26 mouse cellular contexts compared by ENCODE assay signal in the genomic region with DNA sequence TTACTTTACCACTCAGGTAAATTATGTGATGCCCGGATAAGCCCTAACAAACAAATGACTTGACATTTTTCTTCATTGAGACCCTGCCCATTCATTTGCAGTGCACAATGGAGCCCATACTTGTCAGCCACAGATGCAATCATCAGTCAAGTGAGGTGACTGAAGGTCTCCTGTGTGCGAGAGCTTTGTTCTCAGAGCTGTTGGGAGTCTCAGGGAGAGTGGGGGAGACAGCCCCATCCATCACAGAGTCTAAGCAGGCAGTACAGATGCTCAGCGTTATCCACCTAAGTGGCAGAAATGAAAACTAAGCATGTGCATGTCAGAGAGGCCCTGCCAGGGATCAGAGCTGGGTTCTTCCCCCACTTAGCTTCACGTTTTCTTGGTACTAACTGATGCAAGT.
A peak's percentile ranks its signal among the peaks of the same experiment; 100 is the strongest.
DNase-seq lines count a peak whose midpoint lies in the region; ATAC-seq and TF ChIP-seq lines count a peak whose summit lies in the region.
"Had no signal": no experiment of that assay in that cellular context is flagged by ENCODE, and none has a peak within 500 bp of the region (broad histone marks: within the 10 kb centered on the region; RNA-seq: fewer than 3 reads in every experiment).

No protein-coding gene starts in this region.

- ATAC-seq in heart, embryonic 11.5 days (replicated peaks; ENCODE audit: insufficient number of reproducible peaks, low FRiP score, low TSS enrichment) = 0 out of 2 replicates have a peak, but pooled peaks have one; percentile 35
- peak; percentile 85 for ATAC-seq in hindbrain, embryonic 12.5 days (ENCODE audit: low FRiP score)
- ATAC-seq in neural tube, embryonic 11.5 days (ENCODE audit: insufficient read depth, low FRiP score, low TSS enrichment) = peak; percentile 60
- ATAC-seq: forebrain, embryonic 13.5 days; lung, postnatal 0 days had no signal

- TF ChIP-seq POLR2A in brain, embryonic 14.5 days (IDR thresholded peaks at IDR 0.05; ENCODE audit: borderline replicate concordance, extremely low read depth, insufficient read depth, insufficient read length, poor library complexity, severe bottlenecking) = no peak

- no peaks in the 10 kb centered on the region for H3K36me3 ChIP-seq in heart, embryonic 11.5 days (ENCODE audit: control insufficient read depth, insufficient read depth, low read length)
- H3K36me3 ChIP-seq in hindbrain, embryonic 12.5 days = no peaks in the 10 kb centered on the region
- H3K36me3 ChIP-seq in neural tube, embryonic 11.5 days (ENCODE audit: control insufficient read depth, insufficient read depth, low read length) = no peaks in the 10 kb centered on the region
- H3K36me3 ChIP-seq: heart, embryonic 10.5 days; limb, embryonic 10.5 days; limb, embryonic 15.5 days; liver, embryonic 13.5 days; stomach, embryonic 15.5 days had no signal

- TF ChIP-seq CTCF in brain, embryonic 14.5 days (IDR thresholded peaks at IDR 0.05; ENCODE audit: borderline replicate concordance, extremely low read depth, insufficient read depth, insufficient read length) = no peak

- H3K4me3 ChIP-seq in heart, embryonic 11.5 days (ENCODE audit: low read depth, low read length) = no peak overlapping the region
- H3K4me3 ChIP-seq in hindbrain, embryonic 12.5 days = no peak overlapping the region
- H3K4me3 ChIP-seq in neural tube, embryonic 11.5 days (ENCODE audit: low read depth, low read length) = no peak overlapping the region
- H3K4me3 ChIP-seq: forebrain, embryonic 13.5 days; heart, embryonic 10.5 days; limb, embryonic 10.5 days; limb, embryonic 15.5 days; liver, embryonic 13.5 days; megakaryocyte, embryonic 14.5 days; stomach, embryonic 15.5 days had no signal

- WGBS in heart, embryonic 11.5 days (ENCODE audit: insufficient replicate concordance) = 37% methylated on average over 4 of the region's 4 CpGs
- WGBS in hindbrain, embryonic 12.5 days = 31% methylated on average over 4 of the region's 4 CpGs
- WGBS in neural tube, embryonic 11.5 days = 22% methylated on average over 4 of the region's 4 CpGs

- H3K9me3 ChIP-seq in heart, embryonic 11.5 days (replicated peaks; ENCODE audit: control insufficient read depth, low read length) = no peaks in the 10 kb centered on the region
- no peaks in the 10 kb centered on the region for H3K9me3 ChIP-seq in hindbrain, embryonic 12.5 days (replicated peaks)
- no peaks in the 10 kb centered on the region for H3K9me3 ChIP-seq in neural tube, embryonic 11.5 days (ENCODE audit: control insufficient read depth, low read length)
- H3K9me3 ChIP-seq: forebrain, embryonic 13.5 days; heart, embryonic 10.5 days; limb, embryonic 10.5 days; limb, embryonic 15.5 days; liver, embryonic 13.5 days; megakaryocyte, embryonic 14.5 days; stomach, embryonic 15.5 days had no signal

- no peaks in the 10 kb centered on the region for H3K4me1 ChIP-seq in heart, embryonic 11.5 days (ENCODE audit: control insufficient read depth, insufficient read depth, low read length)
- H3K4me1 ChIP-seq in hindbrain, embryonic 12.5 days = 0 out of 2 replicates have a peak, but pooled peaks cover 3% of the 10 kb centered on the region
- H3K4me1 ChIP-seq in neural tube, embryonic 11.5 days (ENCODE audit: control insufficient read depth, insufficient read depth, low read length) = no peaks in the 10 kb centered on the region
- H3K4me1 ChIP-seq: forebrain, embryonic 13.5 days; heart, embryonic 10.5 days; limb, embryonic 10.5 days; limb, embryonic 15.5 days; liver, embryonic 13.5 days; megakaryocyte, embryonic 14.5 days; stomach, embryonic 15.5 days had no signal

- intact Hi-C loops in gastrocnemius, postnatal 14 days (cut with DNase I; ENCODE audit: low total_unique reads) = no loop called here

- no peak overlapping the region for H3K27ac ChIP-seq in heart, embryonic 11.5 days (ENCODE audit: low read depth, low read length)
- H3K27ac ChIP-seq in hindbrain, embryonic 12.5 days = no peak overlapping the region
- H3K27ac ChIP-seq in neural tube, embryonic 11.5 days (ENCODE audit: low read depth, low read length) = no peak overlapping the region
- H3K27ac ChIP-seq: forebrain, embryonic 13.5 days; heart, embryonic 10.5 days; limb, embryonic 10.5 days; limb, embryonic 15.5 days; liver, embryonic 13.5 days; stomach, embryonic 15.5 days had no signal

- no peak overlapping the region for H3K9ac ChIP-seq in heart, embryonic 11.5 days (ENCODE audit: low read depth, low read length)
- H3K9ac ChIP-seq in hindbrain, embryonic 12.5 days = no peak overlapping the region
- H3K9ac ChIP-seq in neural tube, embryonic 11.5 days (ENCODE audit: low read length) = no peak overlapping the region
- H3K9ac ChIP-seq: forebrain, embryonic 13.5 days; limb, embryonic 15.5 days; liver, embryonic 13.5 days; stomach, embryonic 15.5 days had no signal

- H3K4me2 ChIP-seq in heart, embryonic 11.5 days = no peak overlapping the region
- H3K4me2 ChIP-seq in hindbrain, embryonic 12.5 days (replicated peaks) = no peak overlapping the region
- H3K4me2 ChIP-seq in neural tube, embryonic 11.5 days (ENCODE audit: low read depth) = no peak overlapping the region
- H3K4me2 ChIP-seq: forebrain, embryonic 13.5 days; limb, embryonic 15.5 days; liver, embryonic 13.5 days; stomach, embryonic 15.5 days had no signal

- H3K27me3 ChIP-seq in heart, embryonic 11.5 days (ENCODE audit: control insufficient read depth, insufficient read depth, low read length) = no peaks in the 10 kb centered on the region
- H3K27me3 ChIP-seq in hindbrain, embryonic 12.5 days = no peaks in the 10 kb centered on the region
- no peaks in the 10 kb centered on the region for H3K27me3 ChIP-seq in neural tube, embryonic 11.5 days (ENCODE audit: control insufficient read depth, insufficient read depth, low read length)
- H3K27me3 ChIP-seq: CH12.LX; forebrain, embryonic 13.5 days; limb, embryonic 15.5 days; liver, embryonic 13.5 days; megakaryocyte, embryonic 14.5 days; stomach, embryonic 15.5 days had no signal

- DNase-seq in heart, adult 18-20 months = no peak
- DNase-seq in brain, embryonic 14.5 days (ENCODE audit: low read depth) = peak; percentile 22
- DNase-seq in neural tube, embryonic 11.5 days (ENCODE audit: low spot score) = peak; percentile 21
- no peak for DNase-seq in gastrocnemius, postnatal 14 days
- DNase-seq in adrenal gland, postnatal 10 days = no peak
- DNase-seq in right cerebral cortex, postnatal 14 days = no peak
- DNase-seq: adrenal gland, postnatal 36 days; cerebellum, adult 9-10 months; gastrocnemius, postnatal 10 days; heart, postnatal 4 days; kidney, adult 18-20 months; kidney, postnatal 36 days; liver, embryonic 13.5 days; lung, adult 18-20 months; lung, postnatal 4 days; midbrain, embryonic 14.5 days had no signal

Comparison
In these comparisons a context has a peak if more than half of its experiments do, and no peak if none do; other contexts are left out.
1. ATAC-seq: peak in every context shown above with its lines; median percentile 85 in hindbrain, embryonic 12.5 days; 60 in neural tube, embryonic 11.5 days; 35 in heart, embryonic 11.5 days.
2. DNase-seq: peak in brain, embryonic 14.5 days (single experiment) and neural tube, embryonic 11.5 days (single experiment); none in heart, adult 18-20 months (0 of 2), gastrocnemius, postnatal 14 days (single experiment), adrenal gland, postnatal 10 days (single experiment) and right cerebral cortex, postnatal 14 days (single experiment).